Mouse (Mus musculus) kidney, adult 9 months (tissue): ENCODE results near the gene Senp6.
"Not testable (repeated sequence)": the region's sequence is repeated elsewhere in the genome, so short reads cannot be mapped to it uniquely, and the experiment has no call there.

Experiments used
- DNase-seq: peaks from one replicate; pipeline ENCODE4 v3.0.0; 2022

The Senp6 gene

GRCm38 (mm10) chr9:80066367-80067220 lies at the start of gene Senp6:
TSS of gene Senp6 (plus strand) at chr9:80066903.
- peak; percentile 60 for DNase-seq

- no peak for DNase-seq
Measured at GRCm38 (mm10) chr9:80020429-80020828, 46.3 kb upstream of the Senp6 start.

- no peak for DNase-seq
Measured at GRCm38 (mm10) chr9:80021648-80022047, 45.1 kb upstream of the Senp6 start.

GRCm38 (mm10) chr9:80022821-80023220 lies 43.9 kb upstream of the Senp6 start:
- DNase-seq: no peak

GRCm38 (mm10) chr9:80025347-80025746 lies 41.4 kb upstream of the Senp6 start:
- not testable (repeated sequence) for DNase-seq

GRCm38 (mm10) chr9:80026017-80026416 lies 40.7 kb upstream of the Senp6 start:
- peak; percentile 84 for DNase-seq

- peak; percentile 32 for DNase-seq
Measured at GRCm38 (mm10) chr9:80026581-80027021, 40.1 kb upstream of the Senp6 start.

- DNase-seq: no peak
Measured at GRCm38 (mm10) chr9:80037262-80037996, 29.3 kb upstream of the Senp6 start.

- DNase-seq: no peak
Measured at GRCm38 (mm10) chr9:80037997-80038383, 28.7 kb upstream of the Senp6 start.

GRCm38 (mm10) chr9:80039296-80039815 lies 27.3 kb upstream of the Senp6 start:
- no peak for DNase-seq

- not testable (repeated sequence) for DNase-seq
Measured at GRCm38 (mm10) chr9:80044301-80044700, 22.4 kb upstream of the Senp6 start.

- DNase-seq: not testable (repeated sequence)
Measured at GRCm38 (mm10) chr9:80049271-80049670, 17.4 kb upstream of the Senp6 start.

- DNase-seq: no peak
Measured at GRCm38 (mm10) chr9:80052951-80053350, 13.8 kb upstream of the Senp6 start.

GRCm38 (mm10) chr9:80057690-80058089 lies 9.0 kb upstream of the Senp6 start:
- no peak for DNase-seq

- DNase-seq: not testable (repeated sequence)
Measured at GRCm38 (mm10) chr9:80065495-80065894, 1.2 kb upstream of the Senp6 start.

- DNase-seq: peak; percentile 68
Measured at GRCm38 (mm10) chr9:80067221-80068027, 721 bp downstream of the Senp6 start.

- no peak for DNase-seq
Measured at GRCm38 (mm10) chr9:80068028-80068515, 1.4 kb downstream of the Senp6 start.

- DNase-seq: no peak
Measured at GRCm38 (mm10) chr9:80068735-80069315, 2.1 kb downstream of the Senp6 start.

- DNase-seq: peak; percentile 38
Measured at GRCm38 (mm10) chr9:80070026-80070425, 3.3 kb downstream of the Senp6 start.

GRCm38 (mm10) chr9:80071616-80072015 lies 4.9 kb downstream of the Senp6 start:
- no peak for DNase-seq

GRCm38 (mm10) chr9:80074067-80074466 lies 7.4 kb downstream of the Senp6 start:
- no peak for DNase-seq

GRCm38 (mm10) chr9:80074949-80075348 lies 8.2 kb downstream of the Senp6 start:
- DNase-seq: no peak
